Mouse (Mus musculus) liver, postnatal 0 days (tissue): ENCODE measurements around the gene Sppl2c.

Experiments used
- CTCF ChIP-seq: sonication (generic); IDR thresholded peaks from 2 replicates; pipeline ENCODE4 v1.5.1; 2016; ENCODE audit warnings: antibody characterized with exemption, low read depth
- EP300 ChIP-seq: IDR thresholded peaks from 2 replicates; pipeline ENCODE4 v1.6.1; 2016; ENCODE audit warnings: antibody characterized with exemption, low read depth, mild to moderate bottlenecking

- TF ChIP-seq EP300, result no peak
- no peak for TF ChIP-seq CTCF
Observed at GRCm38 (mm10) chr11:104203271-104203670, 17.1 kb downstream of the Sppl2c start.
